In the genomic region with DNA sequence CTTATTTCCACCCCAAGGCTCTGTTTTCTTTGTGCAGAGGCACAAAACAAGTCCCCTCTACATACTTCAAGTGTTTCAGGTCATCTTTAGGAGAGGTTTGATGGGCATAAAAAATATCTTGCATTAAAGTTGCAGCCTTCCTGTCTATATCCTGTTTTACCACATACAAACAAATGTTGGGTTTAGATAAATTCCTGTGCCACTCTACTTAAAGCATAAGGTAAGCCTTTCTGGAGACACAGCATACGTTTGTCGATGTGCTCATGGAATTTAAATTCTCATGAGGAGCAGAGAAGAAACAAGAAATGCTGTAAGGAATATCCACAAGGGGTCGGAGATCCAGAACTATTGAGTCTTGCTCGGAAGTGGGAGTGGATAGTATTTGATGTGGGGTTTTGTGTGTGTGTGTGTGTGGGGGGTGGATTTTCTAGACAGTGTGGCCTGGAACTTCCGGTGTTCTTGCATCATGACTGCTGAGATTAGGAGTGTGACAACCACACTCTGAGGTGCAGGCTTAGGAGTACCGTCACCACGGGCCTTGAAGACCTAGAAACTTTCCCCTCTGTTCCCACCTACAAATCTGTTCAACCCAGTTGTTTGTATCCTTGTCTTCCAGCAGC, we compare ENCODE assay signal across 8 mouse cellular contexts. TPM values are rescaled to one million over a fixed set of nuclear protein-coding genes. Genes with fewer than 3 reads are reported as not detected.
DNase-seq lines count a peak whose midpoint lies in the region; ATAC-seq and TF ChIP-seq lines count a peak whose summit lies in the region.

No protein-coding gene starts in this region.

- peaks cover 20% of the 10 kb centered on the region; the same call in 1 of the 2 replicates for H3K36me3 ChIP-seq in heart, embryonic 14.5 days (ENCODE audit: control insufficient read depth, insufficient read depth, low read length)
- H3K36me3 ChIP-seq in midbrain, embryonic 15.5 days (replicated peaks), result peaks cover 5% of the 10 kb centered on the region; the same call in 1 of the 2 replicates

- intact Hi-C loops in heart, postnatal 36 days (cut with DNase I), result no loop called here

- no peak for ATAC-seq in heart, embryonic 14.5 days (ENCODE audit: insufficient number of reproducible peaks, insufficient read depth, low FRiP score, low read depth)
- peak; percentile 79 for ATAC-seq in inflammation-experienced regulatory T-cells, adult 6 months
- no peak for ATAC-seq in midbrain, embryonic 15.5 days (replicated peaks)

- 74% methylated on average over 7 of the region's 7 CpGs for WGBS in heart, embryonic 14.5 days
- WGBS in bone marrow, adult 2 months, result 6% methylated on average over 7 of the region's 7 CpGs
- 90% methylated on average over 7 of the region's 7 CpGs for WGBS in midbrain, embryonic 15.5 days

- TF ChIP-seq CTCF in bone marrow, adult 2 months (IDR thresholded peaks at IDR 0.05; ENCODE audit: control insufficient read depth, insufficient read depth, low read length), result no peak

- H3K4me1 ChIP-seq in heart, embryonic 14.5 days (ENCODE audit: control insufficient read depth in 2 of 2, insufficient read depth in 2 of 2, low read length in 2 of 2), result peaks cover 5 to 17% of the 10 kb centered on the region in 2 experiments
- peaks cover 4% of the 10 kb centered on the region for H3K4me1 ChIP-seq in bone marrow, adult 2 months (ENCODE audit: control insufficient read depth, insufficient read depth, low read length)
- peaks cover 28% of the 10 kb centered on the region for H3K4me1 ChIP-seq in midbrain, embryonic 15.5 days

- H3K27me3 ChIP-seq in heart, embryonic 14.5 days (ENCODE audit: control insufficient read depth, insufficient read depth, low read length), result no peaks in the 10 kb centered on the region
- H3K27me3 ChIP-seq in midbrain, embryonic 15.5 days (replicated peaks), result no peaks in the 10 kb centered on the region

- H3K9ac ChIP-seq in heart, embryonic 14.5 days (ENCODE audit: low read length), result no peak overlapping the region
- no peak overlapping the region for H3K9ac ChIP-seq in midbrain, embryonic 15.5 days

- peak overlapping the region in 1 of 2 experiments; percentile 35; a peak in 1 of 4 replicates for H3K4me3 ChIP-seq in heart, embryonic 14.5 days (ENCODE audit: control insufficient read depth in 1 of 2, insufficient read depth in 1 of 2, low read depth in 1 of 2, low read length in 2 of 2)
- H3K4me3 ChIP-seq in bone marrow, adult 2 months (replicated peaks; ENCODE audit: control insufficient read depth, low read depth, low read length), result peak overlapping the region; percentile 44
- peak overlapping the region; percentile 34 for H3K4me3 ChIP-seq in midbrain, embryonic 15.5 days

- H3K27ac ChIP-seq in heart, embryonic 14.5 days (replicated peaks in 1 of 2; ENCODE audit: control insufficient read depth in 1 of 2, insufficient read depth in 1 of 2, low read depth in 2 of 2, low read length in 2 of 2), result no peak overlapping the region
- H3K27ac ChIP-seq in bone marrow, adult 2 months (ENCODE audit: control insufficient read depth, insufficient read depth, low read depth, low read length, poor library complexity), result peak overlapping the region; percentile 73; the same call in 1 of the 2 replicates
- H3K27ac ChIP-seq in midbrain, embryonic 15.5 days, result no peak overlapping the region

- no peak for TF ChIP-seq POLR2A in bone marrow, adult 2 months (IDR thresholded peaks at IDR 0.05; ENCODE audit: borderline replicate concordance, control insufficient read depth, low read depth, low read length)

- DNase-seq in heart, postnatal 36 days, result no peak
- DNase-seq in layer of hippocampus, postnatal 10 days (ENCODE audit: low spot score in 2 of 2), result no peak
- DNase-seq in retina, embryonic 14.5 days (ENCODE audit: low spot score), result no peak
- no peak for DNase-seq in frontal cortex, postnatal 25 days (ENCODE audit: low spot score in 2 of 2)

- peak overlapping the region; percentile 70 for H3K4me2 ChIP-seq in heart, embryonic 14.5 days (ENCODE audit: low read length)
- peak overlapping the region; percentile 57 for H3K4me2 ChIP-seq in midbrain, embryonic 15.5 days

- no peaks in the 10 kb centered on the region for H3K9me3 ChIP-seq in heart, embryonic 14.5 days (ENCODE audit: control insufficient read depth, low read length)
- no peaks in the 10 kb centered on the region for H3K9me3 ChIP-seq in midbrain, embryonic 15.5 days

RNA-seq across cellular contexts. Expression of a gene that starts 1.7 kb away (rescaled TPM):
- 8.1 and 8.4 TPM in 2 replicates for polyA plus RNA-seq in heart, embryonic 14.5 days (2014; fragmentation: Nextera tagmentation; extraction: Ambion mirVana)
- total RNA-seq in heart, postnatal 36 days (2021), result 1 to 10 TPM; 5.8 to 6.5 TPM
- 9.4 and 10.9 TPM in 2 replicates for polyA plus RNA-seq in bone marrow, adult 2 months (2011; ENCODE audit: insufficient read depth, insufficient read length, low replicate concordance, missing spikeins)
- polyA plus RNA-seq in inflammation-experienced regulatory T-cells, adult 6 months (2017; shearing (Covaris generic)), result 10 to 100 TPM; 14.6 to 32.0 (median 30.8) TPM
- 48.9 and 52.1 TPM in 2 replicates for polyA plus RNA-seq in midbrain, embryonic 15.5 days (2015; fragmentation: Nextera tagmentation; extraction: Ambion mirVana)
- total RNA-seq in layer of hippocampus, postnatal 10 days (2021), result 10 to 100 TPM; 22.4 to 24.6 TPM

RNA-seq across cellular contexts. Expression of a gene that starts 1.7 kb away (rescaled TPM):
- 58.5 and 58.7 TPM in 2 replicates for polyA plus RNA-seq in heart, embryonic 14.5 days (2014; fragmentation: Nextera tagmentation; extraction: Ambion mirVana)
- 10 to 100 TPM; 24.1 to 37.5 TPM for total RNA-seq in heart, postnatal 36 days (2021)
- polyA plus RNA-seq in bone marrow, adult 2 months (2011; ENCODE audit: insufficient read depth, insufficient read length, low replicate concordance, missing spikeins), result 72.6 and 130 TPM in 2 replicates
- polyA plus RNA-seq in inflammation-experienced regulatory T-cells, adult 6 months (2017; shearing (Covaris generic)), result 100 to 1,000 TPM in 2 of 3 experiments, 10 to 100 TPM in 1; 81.4 to 113 (median 106) TPM
- polyA plus RNA-seq in midbrain, embryonic 15.5 days (2015; fragmentation: Nextera tagmentation; extraction: Ambion mirVana), result 89.8 and 90.0 TPM in 2 replicates
- total RNA-seq in layer of hippocampus, postnatal 10 days (2021), result 10 to 100 TPM; 37.5 to 41.8 TPM

RNA-seq across cellular contexts. Expression of a gene that starts 6.6 kb away (rescaled TPM):
- polyA plus RNA-seq in heart, embryonic 14.5 days (2014; fragmentation: Nextera tagmentation; extraction: Ambion mirVana), result 2.6 and 3.3 TPM in 2 replicates
- total RNA-seq in heart, postnatal 36 days (2021), result 1 to 10 TPM; 1.4 to 2.7 TPM
- polyA plus RNA-seq in bone marrow, adult 2 months (2011; ENCODE audit: insufficient read depth, insufficient read length, low replicate concordance, missing spikeins), result 11.7 and 41.8 TPM in 2 replicates
- polyA plus RNA-seq in inflammation-experienced regulatory T-cells, adult 6 months (2017; shearing (Covaris generic)), result 100 to 1,000 TPM; 180 to 236 (median 220) TPM
- polyA plus RNA-seq in midbrain, embryonic 15.5 days (2015; fragmentation: Nextera tagmentation; extraction: Ambion mirVana), result 3.0 and 3.6 TPM in 2 replicates
- 1 to 10 TPM; 3.0 TPM for total RNA-seq in layer of hippocampus, postnatal 10 days (2021)

RNA-seq across cellular contexts. Expression of a gene that starts 11.3 kb away (rescaled TPM):
- polyA plus RNA-seq in heart, embryonic 14.5 days (2014; fragmentation: Nextera tagmentation; extraction: Ambion mirVana), result 1.6 and 2.2 TPM in 2 replicates
- total RNA-seq in heart, postnatal 36 days (2021), result 10 to 100 TPM; 17.6 to 29.1 TPM
- polyA plus RNA-seq in bone marrow, adult 2 months (2011; ENCODE audit: insufficient read depth, insufficient read length, low replicate concordance, missing spikeins), result 4.5 and 6.1 TPM in 2 replicates
- polyA plus RNA-seq in inflammation-experienced regulatory T-cells, adult 6 months (2017; shearing (Covaris generic)), result 1 to 10 TPM; 1.8 to 2.5 (median 2.1) TPM
- polyA plus RNA-seq in midbrain, embryonic 15.5 days (2015; fragmentation: Nextera tagmentation; extraction: Ambion mirVana), result 1.7 and 2.0 TPM in 2 replicates
- total RNA-seq in layer of hippocampus, postnatal 10 days (2021), result under 1 TPM in 1 of 2 experiments, not detected in 1; 0.85 TPM

RNA-seq across cellular contexts. Expression of a gene that starts 24.7 kb away (rescaled TPM):
- polyA plus RNA-seq in heart, embryonic 14.5 days (2014; fragmentation: Nextera tagmentation; extraction: Ambion mirVana), result 3.2 and 5.8 TPM in 2 replicates
- total RNA-seq in heart, postnatal 36 days (2021), result 10 to 100 TPM in 1 of 2 experiments, 1 to 10 TPM in 1; 4.7 to 10.2 TPM
- polyA plus RNA-seq in bone marrow, adult 2 months (2011; ENCODE audit: insufficient read depth, insufficient read length, low replicate concordance, missing spikeins), result 0.49 and 1.2 TPM in 2 replicates
- under 1 TPM in 1 of 3 experiments, not detected in 2; 0.16 TPM for polyA plus RNA-seq in inflammation-experienced regulatory T-cells, adult 6 months (2017; shearing (Covaris generic))
- 33.1 and 42.6 TPM in 2 replicates for polyA plus RNA-seq in midbrain, embryonic 15.5 days (2015; fragmentation: Nextera tagmentation; extraction: Ambion mirVana)
- total RNA-seq in layer of hippocampus, postnatal 10 days (2021), result 10 to 100 TPM; 71.4 to 75.0 TPM
